Mouse (Mus musculus) embryonic facial prominence, embryonic 10.5 days (tissue): ENCODE measurements around the gene Macrod2. TPM values are rescaled to one million over a fixed set of nuclear protein-coding genes. Genes with fewer than 3 reads are reported as not detected.

Experiments
- DNase-seq: peaks from one replicate; pipeline ENCODE4 v3.0.0-alpha.2; 2017; ENCODE audit warnings: low spot score
- H3K27ac ChIP-seq: fragments of 300-500 bp; sonication (generic); replicated peaks from 2 replicates; pipeline ENCODE4 v1.5.1; 2016; ENCODE audit warnings: mild to moderate bottlenecking
- H3K27me3 ChIP-seq: fragments of 300-500 bp; sonication (generic); replicated peaks from 2 replicates; pipeline ENCODE4 v1.6.1; 2016; ENCODE audit warnings: low read depth, mild to moderate bottlenecking; ENCODE audit not compliant: poor library complexity, severe bottlenecking
- H3K36me3 ChIP-seq: fragments of 300-500 bp; sonication (generic); replicated peaks from 2 replicates; pipeline ENCODE4 v1.6.1; 2016; ENCODE audit warnings: mild to moderate bottlenecking, moderate library complexity
- H3K4me1 ChIP-seq: fragments of 300-500 bp; sonication (generic); 2 replicates; pipeline ENCODE4 v1.6.1; 2016
- H3K4me3 ChIP-seq: fragments of 300-500 bp; sonication (generic); 2 replicates; pipeline ENCODE4 v1.5.1; 2016; ENCODE audit warnings: mild to moderate bottlenecking, moderate library complexity
- H3K9me3 ChIP-seq: fragments of 300-500 bp; sonication (generic); 2 replicates; pipeline ENCODE4 v1.6.1; 2016; ENCODE audit warnings: mild to moderate bottlenecking
- whole genome bisulfite sequencing: fragments of 180-500 bp; shearing (Covaris S2); methylation state at CpG from one replicate; pipeline ENCODE4 v1.1.7; 2016; 5-methylcytosine and 5-hydroxymethylcytosine counted together
- polyA plus RNA-seq: library from polyadenylated mRNA; unstranded; fragments of >200 nt; fragmentation: Nextera tagmentation; extraction: Ambion mirVana; gene quantifications from 2 replicates; pipeline ENCODE4 v1.2.1, GENCODE M21; 2016

Macrod2 gene
- polyA plus RNA-seq, 1 experiment from 2014 or later: 25.8 TPM

- no peak overlapping the region for H3K4me3 ChIP-seq
- no peaks in the 10 kb centered on the region for H3K9me3 ChIP-seq
- no peaks in the 10 kb centered on the region for H3K36me3 ChIP-seq
- H3K27me3 ChIP-seq: no peaks in the 10 kb centered on the region
- no peak for DNase-seq
- no peak overlapping the region for H3K27ac ChIP-seq
- H3K4me1 ChIP-seq: no peaks in the 10 kb centered on the region
- WGBS: 88% methylated on average over 2 of the region's 2 CpGs
These were observed 1540.0 kb downstream of the Macrod2 start for GRCm38 (mm10) chr2:141935130-141935529.

- no peak overlapping the region for H3K4me3 ChIP-seq
- H3K36me3 ChIP-seq: no peaks in the 10 kb centered on the region
- 0 out of 2 replicates have a peak, but pooled peaks cover 6% of the 10 kb centered on the region for H3K4me1 ChIP-seq
- no peak overlapping the region for H3K27ac ChIP-seq
- no peak for DNase-seq
- H3K27me3 ChIP-seq: no peaks in the 10 kb centered on the region
- no peaks in the 10 kb centered on the region for H3K9me3 ChIP-seq
- 70% methylated on average over 1 of the region's 1 CpGs for WGBS
These were observed 1559.7 kb downstream of the Macrod2 start for GRCm38 (mm10) chr2:141954795-141955194.

GRCm38 (mm10) chr2:141955197-141955596 is 1560.1 kb downstream of the Macrod2 start:
- Histone ChIP-seq H3K4me3 (no peak overlapping the region), H3K27ac (no peak overlapping the region), H3K4me1 (0 out of 2 replicates have a peak, but pooled peaks cover 6% of the 10 kb centered on the region), H3K9me3 (no peaks in the 10 kb centered on the region), H3K27me3 (no peaks in the 10 kb centered on the region), H3K36me3 (no peaks in the 10 kb centered on the region)
- peak; percentile 32 for DNase-seq
- WGBS: 22% methylated on average over 3 of the region's 3 CpGs

GRCm38 (mm10) chr2:141962868-141963267 is 1567.8 kb downstream of the Macrod2 start:
- WGBS: 78% methylated on average over 1 of the region's 1 CpGs
- Histone ChIP-seq H3K27me3 (no peaks in the 10 kb centered on the region), H3K36me3 (no peaks in the 10 kb centered on the region), H3K9me3 (no peaks in the 10 kb centered on the region), H3K4me3 (no peak overlapping the region), H3K27ac (no peak overlapping the region), H3K4me1 (no peaks in the 10 kb centered on the region)
- DNase-seq: no peak

GRCm38 (mm10) chr2:141983664-141984395 is 1588.7 kb downstream of the Macrod2 start:
- H3K4me1 ChIP-seq: no peaks in the 10 kb centered on the region
- no peak for DNase-seq
- no peaks in the 10 kb centered on the region for H3K36me3 ChIP-seq
- no peaks in the 10 kb centered on the region for H3K27me3 ChIP-seq
- no peaks in the 10 kb centered on the region for H3K9me3 ChIP-seq
- no peak overlapping the region for H3K27ac ChIP-seq
- H3K4me3 ChIP-seq: no peak overlapping the region
- WGBS: 82% methylated on average over 7 of the region's 7 CpGs

- DNase-seq: no peak
- H3K27me3 ChIP-seq: no peaks in the 10 kb centered on the region
- no peaks in the 10 kb centered on the region for H3K9me3 ChIP-seq
- no peak overlapping the region for H3K27ac ChIP-seq
- no peaks in the 10 kb centered on the region for H3K36me3 ChIP-seq
- WGBS: 89% methylated on average over 6 of the region's 6 CpGs
- peaks cover 13% of the 10 kb centered on the region; the same call in 1 of the 2 replicates for H3K4me1 ChIP-seq
- no peak overlapping the region for H3K4me3 ChIP-seq
These were observed 1603.8 kb downstream of the Macrod2 start for GRCm38 (mm10) chr2:141998901-141999300.

- no peak for DNase-seq
- 69% methylated on average over 4 of the region's 4 CpGs for WGBS
These were observed 1629.5 kb downstream of the Macrod2 start for GRCm38 (mm10) chr2:142024534-142025155.

GRCm38 (mm10) chr2:142026721-142027120 is 1631.6 kb downstream of the Macrod2 start:
- Histone ChIP-seq H3K9me3 (no peaks in the 10 kb centered on the region), H3K27ac (no peak overlapping the region), H3K36me3 (no peaks in the 10 kb centered on the region), H3K4me1 (peaks cover 9% of the 10 kb centered on the region), H3K27me3 (no peaks in the 10 kb centered on the region), H3K4me3 (no peak overlapping the region)
- DNase-seq: no peak

More at GRCm38 (mm10) chr2:142024534-142025155, 1629.5 kb downstream of the Macrod2 start:
- Histone ChIP-seq H3K9me3 (no peaks in the 10 kb centered on the region), H3K4me3 (no peak overlapping the region), H3K27me3 (no peaks in the 10 kb centered on the region), H3K27ac (no peak overlapping the region), H3K4me1 (peaks cover 9% of the 10 kb centered on the region), H3K36me3 (no peaks in the 10 kb centered on the region)

GRCm38 (mm10) chr2:142030756-142031646 is 1635.9 kb downstream of the Macrod2 start:
- no peaks in the 10 kb centered on the region for H3K9me3 ChIP-seq
- H3K36me3 ChIP-seq: no peaks in the 10 kb centered on the region
- no peak overlapping the region for H3K27ac ChIP-seq
- no peaks in the 10 kb centered on the region for H3K27me3 ChIP-seq
- 59% methylated on average over 10 of the region's 10 CpGs for WGBS
- no peaks in the 10 kb centered on the region for H3K4me1 ChIP-seq
- H3K4me3 ChIP-seq: no peak overlapping the region
- no peak for DNase-seq

- Histone ChIP-seq H3K36me3 (no peaks in the 10 kb centered on the region), H3K4me1 (peaks cover 14% of the 10 kb centered on the region), H3K4me3 (no peak overlapping the region), H3K27ac (no peak overlapping the region), H3K9me3 (no peaks in the 10 kb centered on the region), H3K27me3 (no peaks in the 10 kb centered on the region)
- 92% methylated on average over 6 of the region's 6 CpGs for WGBS
- DNase-seq: no peak
These were observed 1660.5 kb downstream of the Macrod2 start for GRCm38 (mm10) chr2:142055576-142055975.

- peaks cover 14% of the 10 kb centered on the region for H3K4me1 ChIP-seq
- peak overlapping the region; percentile 52 for H3K27ac ChIP-seq
- no peaks in the 10 kb centered on the region for H3K27me3 ChIP-seq
- no peak overlapping the region for H3K4me3 ChIP-seq
- no peaks in the 10 kb centered on the region for H3K36me3 ChIP-seq
- H3K9me3 ChIP-seq: no peaks in the 10 kb centered on the region
- 52% methylated on average over 14 of the region's 14 CpGs for WGBS
- DNase-seq: peak; percentile 33
These were observed 1663.0 kb downstream of the Macrod2 start for GRCm38 (mm10) chr2:142057889-142058750.

GRCm38 (mm10) chr2:142058751-142059090 is 1663.6 kb downstream of the Macrod2 start:
- 59% methylated on average over 2 of the region's 2 CpGs for whole genome bisulfite sequencing
- Histone ChIP-seq H3K4me1 (peaks cover 14% of the 10 kb centered on the region), H3K27ac (peak overlapping the region; percentile 52), H3K4me3 (no peak overlapping the region), H3K36me3 (no peaks in the 10 kb centered on the region), H3K9me3 (no peaks in the 10 kb centered on the region), H3K27me3 (no peaks in the 10 kb centered on the region)
- DNase-seq: no peak
